Mouse (Mus musculus): ENCODE measurements around the gene Btd.

GRCm38 (mm10) chr14:31665566-31665940 lies 24.7 kb downstream of the Btd start:
- TF ChIP-seq CTCF (IDR thresholded peaks at IDR 0.05; ENCODE audit: borderline replicate concordance, control insufficient read depth, extremely low read depth, insufficient read depth, low read length, poor library complexity), result no peak
- TF ChIP-seq POLR2A (IDR thresholded peaks at IDR 0.05; ENCODE audit: control insufficient read depth, extremely low read depth, insufficient read depth, low read length, poor library complexity), result no peak

Data from thymus, adult 2 months (tissue).